Mouse (Mus musculus): Measurements from ENCODE around the gene Pde4b.

DNA sequence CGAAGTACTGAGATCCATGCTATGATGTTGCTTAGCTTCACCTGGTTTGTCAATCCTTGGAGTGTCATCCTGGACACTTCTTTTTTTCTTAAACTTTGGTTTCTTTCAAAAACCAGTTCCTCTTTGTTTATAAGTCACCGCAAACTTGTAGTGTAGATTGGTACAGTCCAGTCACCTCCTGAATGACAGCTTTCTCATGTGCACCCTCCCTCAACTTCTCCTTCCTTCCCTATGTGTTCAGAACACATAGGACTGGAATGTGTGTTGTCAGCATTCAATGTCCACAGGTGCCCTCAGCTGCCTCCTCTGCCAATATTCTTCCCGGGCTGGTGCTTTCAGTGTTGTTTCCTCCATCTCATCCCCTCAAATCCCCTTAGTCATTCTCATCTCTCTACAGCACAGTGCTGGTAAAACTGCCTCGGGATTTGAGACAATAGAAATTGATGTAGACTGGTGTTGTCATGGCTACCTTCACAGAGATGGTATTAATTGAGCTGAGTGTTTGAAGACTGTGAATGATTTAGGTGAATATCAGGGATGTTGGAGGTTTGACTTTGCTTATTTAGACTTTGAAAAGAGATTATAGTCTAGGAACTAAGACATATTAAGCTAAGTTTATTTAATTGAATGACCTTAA lies 220.4 kb downstream of the Pde4b start:
- TF ChIP-seq CTCF (IDR thresholded peaks at IDR 0.05; ENCODE audit: borderline replicate concordance, control insufficient read depth, extremely low read depth, insufficient read depth, low read length, poor library complexity) (no peak), POLR2A (IDR thresholded peaks at IDR 0.05; ENCODE audit: control insufficient read depth, extremely low read depth, insufficient read depth, low read length, poor library complexity) (no peak)

Data from thymus, adult 2 months (tissue).